Mouse (Mus musculus): ENCODE measurements around the gene Arhgap22.

DNA sequence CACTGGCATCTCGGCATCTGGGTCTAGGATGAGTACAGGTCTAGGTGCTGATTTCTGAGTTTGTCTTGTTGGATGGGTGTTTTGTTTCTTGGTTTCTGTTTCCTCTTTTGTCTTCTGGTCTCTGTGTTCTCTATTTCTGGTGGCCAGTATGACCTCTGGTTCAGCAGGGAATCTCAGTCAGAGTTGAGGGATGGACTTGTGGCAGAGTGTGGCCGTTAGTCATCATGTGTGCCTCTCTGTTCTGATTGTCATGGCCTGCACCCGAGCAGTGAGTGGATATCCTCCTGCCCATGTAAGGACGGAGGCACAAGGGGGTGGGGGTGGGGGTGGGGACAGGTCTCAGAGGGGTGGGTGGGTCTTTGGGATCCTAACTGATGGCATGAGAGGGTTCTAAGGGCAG lies 11.7 kb upstream of the Arhgap22 start:
- TF ChIP-seq CTCF (IDR thresholded peaks at IDR 0.05; ENCODE audit: control insufficient read depth, insufficient read depth, insufficient read length) = no peak
- no peak for TF ChIP-seq USF1 (IDR thresholded peaks at IDR 0.05; ENCODE audit: low read depth)
- no peak for TF ChIP-seq MYOD1 (IDR thresholded peaks at IDR 0.05; ENCODE audit: control insufficient read depth, insufficient read length, low read depth)
- TF ChIP-seq MAX (IDR thresholded peaks at IDR 0.05) = no peak
- TF ChIP-seq MYOG (IDR thresholded peaks at IDR 0.05; ENCODE audit: control insufficient read depth, extremely low read depth, insufficient read length) = no peak
